Mouse (Mus musculus): Measurements from ENCODE around the gene Fstl4.
"Not testable (repeated sequence)": the region's sequence is repeated elsewhere in the genome, so short reads cannot be mapped to it uniquely, and the experiment has no call there.

DNA sequence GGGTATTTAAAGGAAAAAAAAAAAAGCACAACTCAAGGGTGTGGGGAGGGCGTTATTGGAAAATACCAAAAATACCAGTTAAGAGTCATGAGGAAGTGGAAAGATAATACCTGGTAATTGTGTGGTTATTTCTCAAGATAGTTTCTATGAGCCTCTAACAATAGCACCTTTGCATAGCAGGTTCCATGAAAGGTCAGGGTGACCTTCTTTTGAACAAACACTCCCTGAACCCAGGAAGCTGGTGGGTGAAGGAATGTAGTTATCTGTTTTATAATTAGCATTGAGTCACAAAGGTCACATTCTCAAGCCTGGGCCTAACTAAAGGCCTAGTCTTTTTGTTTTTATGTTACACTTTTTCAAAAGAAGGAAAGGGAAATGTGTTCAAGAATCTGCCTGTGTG, 432.1 kb downstream of the Fstl4 start:
- not testable (repeated sequence) for TF ChIP-seq HCFC1 (IDR thresholded peaks at IDR 0.05; ENCODE audit: borderline replicate concordance, insufficient read depth, low read length); MAFK (IDR thresholded peaks at IDR 0.05; ENCODE audit: insufficient read depth, low read depth, low read length); CHD2 (IDR thresholded peaks at IDR 0.05; ENCODE audit: low read depth, low read length)

Measured in ES-E14 (cell line).